Mouse (Mus musculus) cerebral cortex, adult 2 months (tissue): ENCODE results near the gene Itgb5.

Experiments used
- WGBS: fragments of 180-500 bp; shearing (Covaris S2); methylation state at CpG from one replicate; pipeline ENCODE4 v1.1.7; 2018; 5-methylcytosine and 5-hydroxymethylcytosine counted together

Itgb5 gene

DNA sequence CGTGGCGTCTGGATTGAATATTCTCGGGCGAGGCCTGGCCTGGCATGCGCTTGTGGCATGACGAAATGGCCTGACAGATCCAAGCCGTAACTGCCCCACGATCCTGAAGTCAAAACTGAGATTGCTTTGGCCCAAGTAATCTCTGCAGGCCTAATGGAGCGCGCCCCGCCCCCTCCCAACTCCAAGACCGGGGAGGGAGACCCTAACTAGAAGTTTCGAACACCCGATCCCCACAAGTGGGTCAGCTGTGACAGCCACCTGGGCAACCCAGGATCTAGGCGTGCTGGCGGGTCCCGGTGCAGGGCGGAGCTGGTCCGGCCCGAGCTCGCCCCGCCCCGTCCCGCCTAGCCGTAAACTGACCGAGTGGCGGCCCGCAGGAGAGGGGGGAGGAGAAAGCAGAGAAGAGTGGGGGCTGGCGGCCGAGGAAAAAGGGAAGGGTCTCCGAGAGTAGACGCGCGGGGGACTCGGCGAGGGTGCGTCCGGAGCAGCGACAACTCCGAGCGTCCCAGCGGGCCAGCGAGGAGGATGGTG, at the start of gene Itgb5:
TSS of gene Itgb5 (plus strand) at position 365 of the 531 bp plus-strand sequence.
- WGBS: 8% methylated on average over 43 of the region's 43 CpGs

DNA sequence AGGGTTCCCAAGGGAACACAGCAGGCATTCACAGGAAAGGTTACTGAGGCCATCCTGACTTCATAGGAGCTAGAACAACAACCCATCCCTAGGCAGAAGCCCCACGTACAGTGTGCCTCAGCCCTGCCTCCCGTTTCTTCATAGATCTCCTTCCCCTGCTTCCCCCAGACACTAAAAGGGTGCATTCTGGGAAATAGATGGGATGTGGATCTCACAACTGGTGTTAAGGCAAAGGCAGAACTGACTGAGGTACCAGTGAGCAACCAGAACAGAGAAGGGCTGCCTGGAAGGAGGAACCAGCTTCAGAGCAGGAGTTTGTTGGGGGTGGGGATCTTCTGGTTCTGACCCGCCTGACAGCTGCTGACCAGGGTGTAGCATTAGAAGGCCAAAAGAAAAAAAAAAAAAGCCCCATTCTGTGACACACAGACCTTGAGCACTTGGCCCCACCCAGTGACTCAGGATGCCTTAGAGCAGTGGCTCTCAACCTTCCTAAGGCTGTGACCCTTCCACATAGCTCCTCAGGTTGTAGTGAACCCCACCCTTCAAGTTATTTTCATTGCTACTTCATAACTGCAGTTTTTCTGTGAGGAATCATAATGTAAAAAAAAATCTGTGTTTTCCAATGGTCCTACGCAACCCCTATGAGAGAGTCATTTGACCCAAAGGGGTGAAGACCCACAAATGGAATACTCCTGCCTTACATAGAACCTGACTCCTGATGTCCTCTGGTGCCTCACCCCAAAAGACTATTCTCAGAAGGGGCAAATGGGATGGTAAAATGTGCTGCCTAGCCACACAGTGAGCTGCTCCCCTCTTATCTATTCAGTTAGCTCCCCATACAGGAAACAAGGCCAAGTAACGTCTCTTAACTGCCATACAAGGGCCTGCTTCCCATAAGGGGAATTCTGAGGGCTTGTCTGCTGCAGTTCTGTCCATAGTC, 47.4 kb upstream of the Itgb5 start:
- WGBS: 85% methylated on average over 5 of the region's 5 CpGs

DNA sequence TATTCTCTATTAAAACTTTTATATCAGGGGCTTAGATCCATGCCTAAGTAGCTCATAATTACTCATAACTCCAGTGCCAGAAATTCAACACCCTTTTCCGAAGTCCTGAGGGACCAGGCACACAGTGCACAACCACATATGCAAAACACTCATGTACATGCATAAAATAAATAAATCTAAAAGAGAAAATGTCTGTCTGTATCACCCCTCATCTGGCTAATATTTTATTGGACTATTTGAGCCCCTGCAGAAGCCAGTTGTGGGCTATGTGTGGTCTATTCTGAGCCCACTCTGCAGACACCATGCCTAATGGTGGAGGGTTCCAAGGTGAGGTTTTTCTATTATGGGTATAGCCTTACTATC, 46.8 kb upstream of the Itgb5 start:
- 97% methylated on average over 1 of the region's 1 CpGs for WGBS

DNA sequence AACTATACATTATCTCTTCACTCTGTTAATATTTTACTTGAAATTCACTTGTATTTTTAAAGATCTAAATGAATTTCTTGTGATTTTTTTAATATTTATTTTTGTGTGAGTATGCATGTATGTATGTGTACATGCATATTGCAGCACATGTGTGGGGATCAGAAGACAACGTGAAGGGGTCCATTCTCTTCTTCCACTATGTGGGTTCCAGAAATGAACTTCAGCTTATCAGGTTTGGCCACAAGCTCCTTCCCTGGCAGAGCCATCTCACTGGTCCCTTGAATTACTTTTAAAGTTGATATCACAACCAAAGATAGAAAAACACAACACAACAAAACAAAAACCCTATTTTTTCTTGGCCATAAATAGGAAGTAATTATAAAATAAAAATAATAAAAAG, 44.9 kb upstream of the Itgb5 start:
- WGBS: 85% methylated on average over 1 of the region's 1 CpGs

DNA sequence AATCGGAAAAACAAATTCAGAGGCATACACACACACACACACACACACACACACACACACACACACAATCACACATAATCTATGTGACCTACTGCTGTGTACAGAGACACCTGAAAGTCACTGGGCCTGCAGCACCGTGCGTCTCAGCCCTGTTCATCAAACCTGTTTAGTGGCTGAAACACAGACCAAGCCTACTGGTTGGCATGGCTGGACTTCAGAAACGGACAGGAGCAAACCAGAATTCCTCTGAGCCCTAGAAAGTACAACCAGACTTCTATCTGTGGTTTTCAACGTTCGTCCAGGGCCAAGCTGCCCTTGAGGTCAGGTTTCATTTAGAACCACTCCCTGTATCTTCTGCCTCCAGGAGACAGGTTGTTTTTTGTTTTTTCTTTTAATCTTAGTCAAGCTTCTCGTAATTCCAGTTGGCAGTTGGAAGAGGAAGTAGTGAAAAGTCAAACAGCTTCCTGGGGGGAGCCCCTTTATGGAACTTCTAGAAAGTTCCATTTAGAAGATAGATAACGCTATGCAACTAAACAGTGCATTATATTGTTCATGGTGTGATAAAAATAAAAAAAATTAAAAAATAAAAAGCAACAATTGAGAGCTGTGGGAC, 44.3 kb upstream of the Itgb5 start:
- WGBS: 78% methylated on average over 8 of the region's 8 CpGs

DNA sequence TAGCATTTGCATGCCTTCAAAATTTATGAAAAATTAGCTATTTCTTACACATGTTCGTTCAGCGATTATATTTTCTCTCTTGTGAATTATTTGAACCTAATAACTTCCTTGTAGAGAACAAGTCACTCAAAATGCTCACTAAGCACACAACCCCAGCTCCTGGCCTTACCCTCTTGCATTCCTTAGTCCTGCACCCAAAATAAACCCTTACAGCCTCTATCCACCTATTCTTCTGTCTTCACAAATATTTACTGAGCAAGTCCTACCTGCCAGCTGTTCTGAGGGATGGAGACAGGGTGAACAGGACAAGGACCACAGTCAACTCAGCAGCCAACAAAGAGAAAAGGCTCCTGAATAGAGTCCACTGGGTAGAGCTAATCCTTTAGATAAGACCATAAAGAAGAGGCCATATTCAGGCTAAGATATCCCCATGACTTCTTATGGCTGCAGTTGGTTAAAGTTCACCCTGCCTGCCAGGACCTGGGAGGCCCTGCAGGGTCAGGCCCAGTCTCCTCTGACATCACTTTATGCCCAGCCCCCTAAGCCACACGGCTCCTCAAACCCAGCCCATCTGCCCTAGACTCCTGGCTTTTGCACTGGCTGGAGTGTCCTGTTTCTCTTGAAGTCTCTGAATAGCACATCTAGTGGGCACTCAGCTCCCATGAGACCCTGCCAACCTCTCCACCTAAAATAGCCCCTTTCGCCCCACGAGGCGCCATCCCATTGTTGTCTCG, 42.6 kb upstream of the Itgb5 start:
- 76% methylated on average over 7 of the region's 7 CpGs for WGBS

DNA sequence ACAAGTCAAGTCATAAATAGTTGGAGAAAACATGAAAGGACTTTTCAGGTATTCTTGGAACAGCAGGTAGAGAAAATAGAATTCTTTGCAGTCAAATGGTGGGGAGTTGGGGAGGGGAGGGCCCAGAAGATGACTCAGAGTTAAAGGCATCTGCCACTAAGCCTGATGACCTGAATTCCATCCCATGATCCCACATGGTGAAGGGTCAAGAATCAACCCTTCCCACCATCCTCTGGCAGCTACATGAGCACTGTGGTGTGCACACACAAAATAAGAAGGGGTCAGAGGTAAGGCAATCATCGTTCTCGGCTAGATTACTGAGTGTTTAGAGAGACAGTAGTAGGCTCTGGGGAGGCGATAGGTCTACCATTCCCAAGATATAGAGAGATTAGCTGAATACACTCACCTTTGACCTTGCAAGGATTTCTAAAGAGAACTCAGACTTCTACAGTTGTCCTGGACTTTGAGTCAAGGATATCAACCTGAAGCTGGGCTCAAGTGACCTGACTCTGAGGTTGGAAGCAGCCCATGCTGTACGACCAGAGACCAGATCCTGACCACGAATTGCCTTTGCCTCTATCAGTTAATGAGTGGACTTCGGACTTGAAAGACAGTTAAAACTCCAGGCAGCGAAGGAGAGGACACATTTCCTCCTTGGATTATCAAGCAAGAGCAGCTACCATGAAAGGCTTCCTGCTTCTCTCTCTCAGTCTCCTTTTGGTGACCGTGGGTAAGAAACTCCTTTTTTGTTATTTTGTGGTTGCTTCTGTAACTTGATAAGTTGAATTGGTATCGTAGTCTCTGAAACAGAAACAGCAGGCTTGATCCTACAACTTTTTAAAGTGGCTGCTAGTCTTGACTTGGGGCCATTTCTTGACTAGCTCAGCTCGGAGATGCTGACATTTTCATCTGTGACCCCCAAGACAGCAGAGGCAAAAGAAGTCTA, 35.3 kb upstream of the Itgb5 start, which contains the start of gene Muc13:
TSS of gene Muc13 (plus strand) at position 192 of the 946 bp plus-strand sequence.
- WGBS: 92% methylated on average over 10 of the region's 10 CpGs

DNA sequence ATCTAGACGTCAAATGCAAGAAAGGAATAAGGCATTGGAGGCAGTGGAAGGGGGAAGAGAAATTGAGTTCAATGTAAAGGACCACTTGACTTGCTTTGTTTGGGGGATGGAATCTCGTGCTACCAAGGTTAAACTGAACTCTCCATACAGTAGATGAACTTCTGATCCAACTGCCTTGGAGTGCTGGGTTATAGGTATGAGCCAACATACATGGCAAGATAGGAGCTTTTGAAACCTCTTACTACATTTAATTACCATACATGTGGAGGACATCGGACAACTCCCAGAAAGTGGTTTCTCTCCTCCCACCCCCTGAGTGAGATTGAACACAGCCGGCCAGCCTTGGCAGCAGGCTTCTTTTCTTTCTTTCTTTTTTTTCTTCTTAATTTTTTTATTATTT, 34.4 kb upstream of the Itgb5 start:
- WGBS: 93% methylated on average over 4 of the region's 4 CpGs

DNA sequence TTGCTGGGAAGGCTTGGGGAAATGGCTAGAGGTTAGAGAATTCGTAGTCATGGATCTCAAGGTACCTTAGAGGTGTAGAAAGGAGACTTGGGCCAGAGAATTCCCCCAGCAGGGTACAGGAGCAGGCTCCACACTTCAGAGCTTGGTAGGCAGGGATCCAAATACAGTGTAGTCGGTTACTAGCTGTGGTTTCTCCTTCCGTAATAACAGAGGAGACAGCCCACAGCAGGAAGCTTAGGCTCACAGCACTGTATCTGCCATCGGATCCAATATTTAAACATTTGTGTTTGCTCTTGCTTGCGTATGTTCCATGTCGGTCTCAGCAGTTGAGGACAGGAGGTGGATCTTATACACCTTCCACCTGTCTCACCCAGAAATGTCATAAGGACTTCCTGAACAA, 33.6 kb upstream of the Itgb5 start:
- 88% methylated on average over 6 of the region's 6 CpGs for WGBS

DNA sequence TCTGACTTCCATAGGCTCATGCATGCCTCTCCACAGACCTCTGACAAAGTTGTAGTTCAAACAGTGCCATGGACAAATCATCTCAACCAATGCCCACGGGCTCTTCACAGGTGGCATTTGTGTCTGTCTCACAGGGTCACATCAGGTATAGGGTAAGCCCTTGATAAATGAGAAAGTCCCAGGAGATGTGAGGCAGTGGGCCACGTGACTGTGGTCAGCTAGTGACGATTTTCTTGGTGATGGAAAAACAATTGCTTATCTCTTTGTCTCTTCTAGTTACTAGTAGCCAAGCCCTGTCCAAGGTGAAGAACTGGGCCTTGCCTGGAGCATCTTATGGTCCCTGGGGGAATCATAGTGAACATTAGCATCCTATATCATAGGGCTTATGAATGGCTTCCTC, 32.7 kb upstream of the Itgb5 start:
- 91% methylated on average over 3 of the region's 3 CpGs for whole genome bisulfite sequencing

DNA sequence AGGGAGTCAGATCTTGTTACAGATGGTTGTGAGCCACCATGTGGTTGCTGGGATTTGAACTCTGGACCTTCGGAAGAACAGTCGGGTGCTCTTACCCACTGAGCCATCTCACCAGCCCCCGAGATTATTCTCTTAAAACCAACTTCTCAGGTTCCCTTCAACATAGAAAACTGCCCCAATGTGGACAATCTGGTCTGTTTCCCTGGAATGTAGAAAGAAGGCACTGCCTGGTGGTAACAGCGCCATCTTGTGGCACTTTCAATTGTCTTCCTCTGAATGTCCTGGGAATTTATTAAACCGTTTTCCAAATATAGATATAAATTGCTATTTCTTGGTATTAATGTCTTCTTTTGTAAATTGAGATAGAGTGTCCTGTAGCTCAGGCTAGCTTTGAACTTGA, 31.6 kb upstream of the Itgb5 start:
- 44% methylated on average over 5 of the region's 5 CpGs for WGBS

DNA sequence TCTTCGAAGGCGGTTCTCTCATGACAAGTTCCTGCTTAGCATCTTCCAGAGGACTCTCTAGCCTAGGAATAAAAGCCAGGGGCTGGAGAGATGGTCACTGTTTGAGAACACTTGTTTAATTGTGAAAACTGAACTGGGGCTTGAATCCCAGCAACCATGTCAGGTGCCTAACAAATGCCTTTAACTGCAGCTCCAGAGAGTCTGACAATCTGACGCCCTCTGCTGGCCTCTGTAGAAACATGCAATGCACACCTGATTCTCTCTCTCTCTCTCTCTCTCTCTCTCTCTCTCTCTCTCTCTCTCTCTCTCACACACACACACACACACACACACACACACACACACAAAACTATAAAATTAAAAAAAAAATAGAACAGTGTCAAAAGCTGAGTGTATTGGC, 19.5 kb upstream of the Itgb5 start:
- 73% methylated on average over 3 of the region's 3 CpGs for WGBS

DNA sequence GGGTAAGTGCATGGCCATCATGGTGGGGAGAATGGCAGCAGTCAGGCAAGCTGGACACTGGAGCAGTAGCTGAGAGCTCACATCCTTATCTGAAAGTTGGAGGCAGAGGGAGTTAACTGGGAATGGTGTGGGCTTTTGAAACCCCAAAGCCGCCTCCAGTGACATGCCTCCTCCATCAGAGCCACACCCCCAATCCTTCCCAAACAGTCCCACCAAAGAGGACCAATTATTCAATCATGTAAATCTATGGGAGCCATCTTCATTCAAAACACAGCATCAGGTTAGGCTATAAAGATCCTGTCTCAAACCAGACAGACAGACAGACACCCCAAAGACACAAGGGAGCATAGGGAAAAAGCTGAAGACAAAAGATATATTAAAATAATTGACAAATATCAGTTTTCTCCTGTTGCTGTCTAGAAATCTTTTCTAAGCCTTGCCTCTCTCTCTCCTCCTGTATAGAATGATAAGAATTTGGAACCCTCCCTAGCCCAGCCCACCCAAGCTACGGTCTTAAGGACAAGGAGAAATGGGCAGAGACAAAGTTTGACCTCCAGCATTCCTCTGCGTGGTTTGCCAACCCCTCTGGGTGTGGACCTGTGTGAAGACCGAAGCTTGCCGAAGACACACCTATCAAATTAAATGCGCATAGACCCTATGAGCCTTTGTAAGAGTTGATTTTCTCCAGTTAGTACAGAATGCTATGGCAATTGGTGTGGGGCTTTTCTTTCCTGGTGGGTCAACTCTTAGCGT, 10.9 kb upstream of the Itgb5 start:
- 94% methylated on average over 7 of the region's 7 CpGs for WGBS

DNA sequence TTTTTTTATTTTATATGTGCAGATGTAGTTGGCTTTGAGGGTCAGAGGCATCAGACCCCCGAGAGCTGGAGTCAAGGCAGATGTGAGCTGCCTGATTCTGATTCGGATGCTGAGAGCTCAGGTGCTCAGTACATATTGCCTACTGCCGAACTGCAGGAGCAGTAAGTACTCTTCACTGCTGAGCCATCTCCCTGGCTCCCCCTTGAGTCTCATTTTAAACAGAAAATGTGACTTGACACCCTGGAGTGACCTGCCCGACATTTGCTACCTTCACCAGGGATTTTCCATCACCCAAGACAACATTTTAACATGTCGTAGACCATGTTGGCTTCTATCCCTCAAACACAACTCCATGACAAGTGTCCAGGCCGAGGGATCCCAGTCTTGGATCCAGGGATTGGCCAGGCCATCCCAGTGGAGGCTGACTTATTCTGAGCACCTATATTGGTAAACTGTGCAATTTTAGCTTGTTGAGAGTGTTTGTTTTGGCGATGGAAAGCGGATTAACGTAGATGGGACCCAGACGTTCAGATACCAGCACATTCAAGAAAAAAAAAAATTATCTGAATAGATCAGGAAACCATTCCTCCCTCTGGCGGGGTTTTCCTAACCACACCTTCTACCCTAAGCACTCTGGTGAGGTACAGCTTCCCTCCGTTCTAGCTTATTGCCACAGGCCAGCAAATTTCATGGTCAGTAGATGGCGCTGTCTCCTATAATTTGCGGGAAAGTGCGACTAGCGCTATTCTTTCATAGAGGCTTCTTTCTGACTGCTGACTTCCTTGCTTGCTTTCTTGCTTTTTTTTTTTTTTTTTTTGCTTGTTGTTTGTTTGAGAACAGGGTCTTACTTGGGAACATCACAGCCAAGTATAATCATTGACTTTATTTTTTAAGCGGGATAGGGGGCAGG, 8.9 kb upstream of the Itgb5 start:
- 26% methylated on average over 17 of the region's 17 CpGs for WGBS

DNA sequence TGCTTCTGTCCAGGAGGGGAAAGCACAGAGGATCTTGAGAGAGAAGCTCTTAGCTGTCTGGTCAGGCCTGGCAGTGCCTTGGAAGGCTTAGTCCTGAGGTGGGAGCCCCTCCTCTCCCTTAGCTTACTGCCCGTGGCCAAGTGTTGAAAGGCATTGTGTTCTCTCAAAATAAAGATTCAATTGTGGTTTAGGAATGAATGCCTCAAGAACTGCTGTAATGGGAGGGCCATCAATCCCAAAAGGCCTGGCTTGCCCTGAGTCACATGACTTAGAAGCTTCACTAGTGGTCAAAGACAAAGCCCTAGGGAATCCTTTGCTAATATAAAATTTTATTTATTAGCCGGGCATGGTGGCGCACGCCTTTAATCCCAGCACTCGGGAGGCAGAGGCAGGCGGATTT, 4.9 kb upstream of the Itgb5 start:
- 93% methylated on average over 6 of the region's 6 CpGs for WGBS

DNA sequence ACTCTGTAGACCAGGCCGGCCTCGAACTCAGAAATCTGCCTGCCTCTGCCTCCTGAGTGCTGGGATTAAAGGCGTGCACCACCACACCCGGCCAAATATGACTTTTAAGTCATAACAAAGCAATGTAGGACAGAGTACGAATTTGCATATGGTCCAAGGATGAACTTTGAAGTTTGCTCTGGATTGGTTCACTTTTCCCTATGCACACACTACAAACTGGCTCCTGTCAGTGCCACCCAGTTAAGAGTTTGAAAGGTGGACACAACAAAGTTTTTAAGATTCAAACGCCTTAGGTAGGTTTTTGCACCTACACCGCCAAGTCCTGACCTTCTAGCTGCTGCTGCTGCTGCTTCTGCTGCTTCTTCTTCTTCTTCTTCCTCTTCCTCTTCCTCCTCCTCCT, 969 bp upstream of the Itgb5 start:
- 93% methylated on average over 7 of the region's 7 CpGs for WGBS

DNA sequence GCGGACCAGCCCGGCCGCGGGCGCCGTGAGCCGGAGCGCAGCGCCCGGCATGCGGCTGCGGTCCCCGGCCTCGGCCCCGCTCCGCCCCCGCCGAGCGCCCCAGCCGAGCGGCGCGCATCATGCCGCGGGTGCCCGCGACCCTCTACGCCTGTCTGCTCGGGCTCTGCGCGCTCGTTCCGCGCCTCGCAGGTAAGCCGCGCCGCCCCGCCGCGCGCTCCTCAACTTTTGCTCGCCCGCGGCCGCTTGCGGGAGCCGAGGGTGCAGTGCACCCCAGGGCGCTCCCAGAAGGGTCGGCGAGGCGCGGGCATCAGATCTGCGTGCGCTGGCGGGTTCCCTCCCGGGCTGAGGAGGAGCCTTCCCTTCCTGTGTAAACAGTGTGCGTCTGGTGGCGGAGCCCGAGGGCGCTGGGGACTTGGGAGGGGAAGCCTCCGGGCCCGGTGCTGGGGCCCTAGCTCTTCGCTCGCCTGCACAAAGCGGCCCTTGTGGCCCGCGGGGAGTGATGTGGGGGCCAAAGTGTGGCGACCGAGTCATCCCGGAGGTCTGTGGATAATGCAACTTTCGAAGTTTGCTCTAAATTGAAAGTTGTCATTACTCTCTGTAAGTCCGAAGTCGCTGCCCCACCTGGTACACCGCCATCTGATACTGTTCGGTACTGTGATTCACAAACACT, 512 bp downstream of the Itgb5 start:
- 1% methylated on average over 76 of the region's 76 CpGs for WGBS

DNA sequence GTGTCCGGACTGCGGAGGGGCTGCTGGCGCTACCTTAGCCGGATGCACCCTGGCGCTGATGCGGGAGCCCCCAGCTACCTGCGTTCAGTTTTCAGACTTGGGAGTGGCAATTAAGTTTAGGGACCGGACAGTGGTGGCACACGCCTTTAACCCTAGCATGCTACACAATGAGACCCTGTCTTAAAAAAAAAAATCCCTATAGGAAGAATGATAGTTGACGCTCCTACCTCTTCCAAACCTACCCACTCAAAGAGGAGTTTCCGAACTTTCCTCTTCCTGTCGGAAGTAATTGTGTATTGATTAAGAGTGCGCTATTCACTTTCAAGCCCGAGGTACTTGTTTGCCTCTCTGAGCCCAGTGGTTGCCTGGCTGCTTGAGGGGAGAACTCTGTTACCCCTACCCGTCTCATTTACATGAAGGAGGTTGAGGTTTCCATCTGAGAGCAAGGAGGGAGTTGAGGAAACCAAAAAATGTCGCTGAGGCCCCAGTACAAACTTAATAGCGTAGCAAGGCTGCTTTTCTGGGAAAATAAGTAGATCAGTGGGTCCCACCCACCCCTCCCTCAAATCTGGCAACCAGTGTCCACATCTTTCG, 1.1 kb downstream of the Itgb5 start:
- 8% methylated on average over 18 of the region's 18 CpGs for WGBS
